Mouse (Mus musculus) E14TG2a.4 (cell line): Measurements from ENCODE around the gene Tsc2.

ENCODE experiments used
- H3K27me3 ChIP-seq: 2 replicates; pipeline ENCODE4 v1.6.1; 2014; ENCODE audit warnings: low read length, control low read depth; ENCODE audit not compliant: insufficient read depth
- H3K36me3 ChIP-seq: 2 replicates; pipeline ENCODE4 v1.6.1; 2014; ENCODE audit warnings: low read length, control low read depth; ENCODE audit not compliant: insufficient read depth
- H3K4me1 ChIP-seq: replicated peaks from 2 replicates; pipeline ENCODE4 v1.6.1; 2014; ENCODE audit warnings: low read depth, low read length, control low read depth
- H3K4me3 ChIP-seq: replicated peaks from 2 replicates; pipeline ENCODE4 v1.5.1; 2014; ENCODE audit warnings: mild to moderate bottlenecking, low read length
- H3K9me3 ChIP-seq: 2 replicates; pipeline ENCODE4 v1.6.1; 2014; ENCODE audit warnings: low read length, control low read depth
- CTCF ChIP-seq: conservative IDR thresholded peaks from 2 replicates; pipeline ENCODE4 v1.5.1; 2014; ENCODE audit warnings: low read length
- NANOG ChIP-seq: IDR thresholded peaks from 2 replicates; pipeline ENCODE4 v1.6.1; 2014; ENCODE audit warnings: borderline replicate concordance, low read length, mixed read lengths
- POU5F1 ChIP-seq: IDR thresholded peaks from 2 replicates; pipeline ENCODE4 v1.6.1; 2014; ENCODE audit warnings: low read length, borderline replicate concordance

Gene Tsc2

DNA sequence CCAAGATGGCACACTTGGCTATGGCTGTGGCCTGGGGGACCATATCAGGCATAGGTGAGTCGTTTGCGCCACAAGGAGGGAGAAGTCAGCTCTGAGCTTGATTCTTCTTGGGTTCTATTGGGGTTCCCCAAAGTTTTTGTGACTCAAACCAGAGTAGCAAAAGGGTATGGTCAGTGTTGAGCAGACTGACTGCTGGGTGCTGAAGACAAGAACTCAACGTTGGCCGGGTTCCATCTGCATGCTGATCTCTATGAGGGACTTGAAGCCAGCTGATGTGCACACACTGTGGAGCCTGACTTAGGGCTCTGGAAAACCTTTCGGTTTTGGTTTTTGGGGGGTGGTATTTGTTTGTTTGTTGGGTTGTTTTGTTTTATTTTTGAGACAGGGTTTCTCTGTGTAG, 3.3 kb upstream of the Tsc2 start:
- Histone ChIP-seq H3K36me3 (peaks cover 61% of the 10 kb centered on the region), H3K27me3 (no peaks in the 10 kb centered on the region), H3K4me1 (peaks cover 83% of the 10 kb centered on the region), H3K9me3 (no peaks in the 10 kb centered on the region), H3K4me3 (no peak overlapping the region)
- no peak for TF ChIP-seq CTCF
- no peak for TF ChIP-seq NANOG
- no peak for TF ChIP-seq POU5F1

DNA sequence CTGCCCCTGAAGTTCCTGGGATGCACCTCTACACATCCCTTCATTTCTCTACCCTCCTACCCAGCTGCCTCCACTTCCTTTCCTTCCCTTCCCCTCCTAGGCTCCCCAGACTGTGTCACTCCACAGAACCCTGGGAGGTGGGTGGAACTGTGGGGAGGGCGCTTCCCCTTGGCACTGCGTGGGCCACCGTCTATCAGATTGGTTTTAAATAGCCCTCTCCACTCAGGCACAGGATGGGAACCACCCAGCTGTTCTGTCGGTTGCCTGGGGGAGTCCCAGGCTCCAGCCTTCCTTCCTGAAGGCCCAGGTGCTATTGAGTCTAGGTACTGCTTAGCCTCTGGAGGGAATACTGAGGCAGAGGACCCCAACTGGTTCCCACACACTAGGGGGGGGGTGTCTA, 2.6 kb upstream of the Tsc2 start:
- H3K4me1 ChIP-seq: peaks cover 78% of the 10 kb centered on the region
- no peaks in the 10 kb centered on the region for H3K27me3 ChIP-seq
- H3K4me3 ChIP-seq: no peak overlapping the region; the same call in 1 of the 2 replicates
- TF ChIP-seq NANOG (no peak), CTCF (no peak), POU5F1 (no peak)
- H3K9me3 ChIP-seq: no peaks in the 10 kb centered on the region
- peaks cover 66% of the 10 kb centered on the region for H3K36me3 ChIP-seq

DNA sequence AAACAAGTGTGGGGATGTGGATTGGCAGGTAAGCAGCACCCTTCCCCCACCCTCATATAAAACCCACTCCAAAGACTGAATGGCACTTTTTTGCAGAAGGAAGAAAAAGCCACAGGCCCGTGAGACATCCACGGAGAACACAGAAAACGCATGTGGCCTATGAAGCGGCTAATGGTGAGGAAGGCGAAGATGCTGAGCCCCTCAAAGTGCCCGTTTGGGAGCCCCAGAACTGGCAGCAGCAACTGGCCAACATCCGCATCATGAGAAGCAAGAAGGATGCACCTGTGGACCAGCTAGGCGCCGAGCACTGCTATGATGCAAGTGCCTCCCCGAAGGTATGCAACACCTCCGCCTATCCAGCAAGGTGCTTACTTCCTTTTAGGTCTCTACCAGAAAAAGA, 1.4 kb upstream of the Tsc2 start:
- Histone ChIP-seq H3K36me3 (peaks cover 66% of the 10 kb centered on the region), H3K4me3 (0 out of 2 replicates have a peak overlapping the region, but pooled peaks have one; percentile 88), H3K9me3 (no peaks in the 10 kb centered on the region), H3K4me1 (peaks cover 71% of the 10 kb centered on the region), H3K27me3 (no peaks in the 10 kb centered on the region)
- no peak for TF ChIP-seq CTCF
- no peak for TF ChIP-seq POU5F1
- TF ChIP-seq NANOG: no peak

GRCm38 (mm10) chr17:24632813-24633449, 501 bp upstream of the Tsc2 start:
- TF ChIP-seq CTCF (no peak), POU5F1 (no peak), NANOG (no peak)
- Histone ChIP-seq H3K27me3 (no peaks in the 10 kb centered on the region), H3K36me3 (peaks cover 66% of the 10 kb centered on the region), H3K4me1 (peaks cover 62% of the 10 kb centered on the region), H3K4me3 (peak overlapping the region; percentile 88), H3K9me3 (no peaks in the 10 kb centered on the region)

DNA sequence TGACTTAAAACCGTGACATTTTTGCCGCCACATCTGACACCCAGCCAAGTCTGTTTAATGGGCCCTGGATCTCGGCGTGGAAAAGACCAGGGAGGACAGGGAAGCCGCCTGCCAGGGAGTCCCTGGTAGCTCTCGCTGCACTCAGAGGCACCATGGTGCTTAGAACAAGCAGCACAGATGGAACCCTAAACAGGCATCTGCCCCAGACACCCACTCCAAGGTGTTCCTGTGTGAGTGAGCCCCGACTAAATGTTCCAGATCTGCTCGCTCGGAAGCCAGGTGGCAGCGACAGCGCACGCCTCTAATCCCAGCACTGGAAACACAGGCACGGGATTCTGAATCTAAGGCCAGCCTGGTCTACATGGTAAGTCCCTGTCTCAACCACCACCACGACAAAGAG, 2.4 kb downstream of the Tsc2 start:
- Histone ChIP-seq H3K4me3 (no peak overlapping the region), H3K36me3 (peaks cover 72% of the 10 kb centered on the region), H3K9me3 (no peaks in the 10 kb centered on the region), H3K4me1 (peaks cover 34% of the 10 kb centered on the region), H3K27me3 (no peaks in the 10 kb centered on the region)
- no peak for TF ChIP-seq NANOG
- TF ChIP-seq POU5F1: no peak
- TF ChIP-seq CTCF: no peak

- H3K9me3 ChIP-seq: no peaks in the 10 kb centered on the region
- peak; percentile 96 for TF ChIP-seq CTCF
- TF ChIP-seq NANOG: no peak
- no peak for TF ChIP-seq POU5F1
- peaks cover 21% of the 10 kb centered on the region for H3K4me1 ChIP-seq
- peaks cover 75% of the 10 kb centered on the region for H3K36me3 ChIP-seq
- H3K27me3 ChIP-seq: no peaks in the 10 kb centered on the region
- no peak overlapping the region for H3K4me3 ChIP-seq
Measured at GRCm38 (mm10) chr17:24628646-24629045, 3.8 kb downstream of the Tsc2 start.

- no peak for TF ChIP-seq POU5F1
- Histone ChIP-seq H3K4me1 (peaks cover 15% of the 10 kb centered on the region), H3K36me3 (peaks cover 99% of the 10 kb centered on the region), H3K4me3 (no peak overlapping the region), H3K9me3 (no peaks in the 10 kb centered on the region), H3K27me3 (no peaks in the 10 kb centered on the region)
Measured at GRCm38 (mm10) chr17:24625472-24625871, 7.0 kb downstream of the Tsc2 start.

GRCm38 (mm10) chr17:24617561-24618194, 14.8 kb downstream of the Tsc2 start:
- H3K9me3 ChIP-seq: no peaks in the 10 kb centered on the region
- TF ChIP-seq CTCF: no peak
- no peak for TF ChIP-seq NANOG
- no peak for TF ChIP-seq POU5F1
- H3K4me3 ChIP-seq: 0 out of 2 replicates have a peak overlapping the region, but pooled peaks have one; percentile 32
- H3K27me3 ChIP-seq: no peaks in the 10 kb centered on the region
- H3K36me3 ChIP-seq: peaks cover 94% of the 10 kb centered on the region
- H3K4me1 ChIP-seq: peaks cover 49% of the 10 kb centered on the region
